Comparison of ENCODE assay signal across 9 mouse cellular contexts in the genomic region with DNA sequence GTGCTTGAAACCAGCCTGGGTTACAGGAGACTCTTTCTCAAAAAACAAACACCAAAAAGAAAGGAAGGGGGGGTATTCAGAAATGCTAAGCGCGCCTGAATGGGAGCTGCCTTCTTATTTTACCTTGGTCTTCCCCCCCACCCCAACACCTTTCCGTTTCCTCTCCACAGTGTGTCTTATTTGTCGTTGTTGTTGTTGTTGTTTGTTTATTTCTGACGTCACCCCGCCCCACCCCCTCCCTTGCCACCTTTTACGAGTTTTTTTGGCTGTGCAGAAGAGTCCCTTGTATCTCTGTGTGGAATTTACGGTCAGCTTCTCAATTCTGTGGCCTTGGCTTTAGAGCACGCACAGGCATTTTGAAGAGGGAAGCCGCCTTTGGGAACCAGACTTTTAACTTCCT. TPM values are rescaled to one million over a fixed set of nuclear protein-coding genes. Genes with fewer than 3 reads are reported as not detected.
DNase-seq lines count a peak whose midpoint lies in the region; ATAC-seq and TF ChIP-seq lines count a peak whose summit lies in the region.
"Had no signal": no experiment of that assay in that cellular context is flagged by ENCODE, and none has a peak within 500 bp of the region (broad histone marks: within the 10 kb centered on the region; RNA-seq: fewer than 3 reads in every experiment).

No protein-coding gene starts in this region.

- H3K4me2 ChIP-seq in limb, embryonic 14.5 days (replicated peaks; ENCODE audit: low read depth, low read length, severe bottlenecking): peak overlapping the region; percentile 93
- H3K4me2 ChIP-seq in stomach, embryonic 16.5 days (ENCODE audit: low read depth, low read length): peak overlapping the region; percentile 99

- DNase-seq in gastrocnemius, adult 2 months: no peak
- DNase-seq in gastrocnemius, postnatal 4 days (ENCODE audit: low spot score in 2 of 2): no peak
- no peak for DNase-seq in limb, embryonic 14.5 days (ENCODE audit: low spot score)
- DNase-seq in spleen, postnatal 4 days (ENCODE audit: low spot score in 2 of 2): no peak
- no peak for DNase-seq in layer of hippocampus, postnatal 14 days (ENCODE audit: low spot score in 2 of 2)

- peaks cover 73% of the 10 kb centered on the region for H3K4me1 ChIP-seq in megakaryocyte, embryonic 14.5 days
- H3K4me1 ChIP-seq in limb, embryonic 14.5 days (ENCODE audit: control insufficient read depth, insufficient read depth, low read length): peaks cover 14% of the 10 kb centered on the region
- H3K4me1 ChIP-seq in stomach, embryonic 16.5 days (ENCODE audit: control insufficient read depth, insufficient read depth, low read length): peaks cover 17% of the 10 kb centered on the region

- no peaks in the 10 kb centered on the region for H3K27me3 ChIP-seq in megakaryocyte, embryonic 14.5 days (replicated peaks)
- H3K27me3 ChIP-seq in limb, embryonic 14.5 days (ENCODE audit: control insufficient read depth, insufficient read depth, low read length): no peaks in the 10 kb centered on the region
- no peaks in the 10 kb centered on the region for H3K27me3 ChIP-seq in stomach, embryonic 16.5 days (ENCODE audit: control insufficient read depth, insufficient read depth, low read length)

- H3K27ac ChIP-seq in gastrocnemius, adult 2 months: peak overlapping the region; percentile 70
- H3K27ac ChIP-seq in limb, embryonic 14.5 days (replicated peaks; ENCODE audit: low read depth, low read length): no peak overlapping the region
- 0 out of 2 replicates have a peak overlapping the region, but pooled peaks have one; percentile 75 for H3K27ac ChIP-seq in stomach, embryonic 16.5 days (ENCODE audit: low read length)

- no peaks in the 10 kb centered on the region for H3K9me3 ChIP-seq in megakaryocyte, embryonic 14.5 days
- H3K9me3 ChIP-seq in limb, embryonic 14.5 days (ENCODE audit: control insufficient read depth, low read length): no peaks in the 10 kb centered on the region
- H3K9me3 ChIP-seq in stomach, embryonic 16.5 days (replicated peaks; ENCODE audit: control insufficient read depth, low read length): no peaks in the 10 kb centered on the region

- peak overlapping the region; percentile 75 for H3K4me3 ChIP-seq in gastrocnemius, adult 2 months
- peak overlapping the region; percentile 99 for H3K4me3 ChIP-seq in megakaryocyte, embryonic 14.5 days (replicated peaks)
- no peak overlapping the region for H3K4me3 ChIP-seq in limb, embryonic 14.5 days (replicated peaks; ENCODE audit: low read length)
- peak overlapping the region; percentile 61 for H3K4me3 ChIP-seq in stomach, embryonic 16.5 days (replicated peaks; ENCODE audit: low read length)

- no peak for ATAC-seq in megakaryocyte, adult 5-6 weeks (ENCODE audit: poor library complexity, severe bottlenecking)
- no peak for ATAC-seq in limb, embryonic 14.5 days (ENCODE audit: low FRiP score, low read depth)
- ATAC-seq in stomach, embryonic 16.5 days (ENCODE audit: insufficient read depth, low FRiP score): no peak

- peaks cover 33% of the 10 kb centered on the region for H3K36me3 ChIP-seq in megakaryocyte, embryonic 14.5 days (replicated peaks; ENCODE audit: low read length)
- H3K36me3 ChIP-seq in limb, embryonic 14.5 days (ENCODE audit: control insufficient read depth, insufficient read depth, low read length): no peaks in the 10 kb centered on the region
- no peaks in the 10 kb centered on the region for H3K36me3 ChIP-seq in stomach, embryonic 16.5 days (ENCODE audit: control insufficient read depth, insufficient read depth, low read length)

- H3K9ac ChIP-seq in limb, embryonic 14.5 days (ENCODE audit: low read depth, low read length, severe bottlenecking): peak overlapping the region; percentile 70; the same call in 1 of the 2 replicates
- H3K9ac ChIP-seq in stomach, embryonic 16.5 days (ENCODE audit: low read length): peak overlapping the region; percentile 82

- intact Hi-C loops in gastrocnemius, adult 2 months (cut with DNase I): no loop called here

- no peak for TF ChIP-seq CTCF in gastrocnemius, adult 2 months (IDR thresholded peaks at IDR 0.05)

- 65% methylated on average over 10 of the region's 10 CpGs for WGBS in limb, embryonic 14.5 days
- 66% methylated on average over 10 of the region's 10 CpGs for WGBS in stomach, embryonic 16.5 days

- TF ChIP-seq POLR2A in limb, embryonic 14.5 days (IDR thresholded peaks at IDR 0.05; ENCODE audit: borderline replicate concordance, extremely low read depth, insufficient read depth, insufficient read length): no peak

RNA-seq across cellular contexts. Expression of gene Rab27a, which starts 1.1 kb away (rescaled TPM):
- total RNA-seq in gastrocnemius, adult 2 months (2021): 1 to 10 TPM; 2.1 TPM
- 1 to 10 TPM; 2.5 to 3.1 TPM for total RNA-seq in gastrocnemius, postnatal 4 days (2021)
- 2.8 and 34.3 TPM in 2 replicates for polyA plus RNA-seq in megakaryocyte, embryonic 14.5 days (2012; ENCODE audit: insufficient read depth, low replicate concordance)
- 55.5 and 58.9 TPM in 2 replicates for total RNA-seq in megakaryocyte, adult 5-6 weeks (2015)
- total RNA-seq in megakaryocyte, adult 5-6 weeks (2017): 154 and 155 TPM in 2 replicates
- polyA plus RNA-seq in limb, embryonic 14.5 days (2012; rRNA removed): 4.5 and 5.7 TPM in 2 replicates
- polyA plus RNA-seq in limb, embryonic 14.5 days (2014; fragmentation: Nextera tagmentation; extraction: Ambion mirVana): 2.8 and 3.3 TPM in 2 replicates
- 23.3 and 27.7 TPM in 2 replicates for polyA plus RNA-seq in stomach, embryonic 16.5 days (2015; fragmentation: Nextera tagmentation; extraction: Ambion mirVana)
- 1 to 10 TPM; 8.3 to 9.1 TPM for total RNA-seq in layer of hippocampus, postnatal 14 days (2021)

RNA-seq across cellular contexts. Expression of gene Pigb, which starts 5.5 kb away (rescaled TPM):
- 1 to 10 TPM; 3.4 to 4.1 TPM for total RNA-seq in gastrocnemius, adult 2 months (2021)
- 1 to 10 TPM; 6.7 to 7.0 TPM for total RNA-seq in gastrocnemius, postnatal 4 days (2021)
- polyA plus RNA-seq in megakaryocyte, embryonic 14.5 days (2012; ENCODE audit: insufficient read depth, low replicate concordance): 0.79 and 1.1 TPM in 2 replicates
- total RNA-seq in megakaryocyte, adult 5-6 weeks (2015): 24.1 and 25.4 TPM in 2 replicates
- total RNA-seq in megakaryocyte, adult 5-6 weeks (2017): 5.1 TPM in 2 replicates
- 20.8 and 23.1 TPM in 2 replicates for polyA plus RNA-seq in limb, embryonic 14.5 days (2012; rRNA removed)
- polyA plus RNA-seq in limb, embryonic 14.5 days (2014; fragmentation: Nextera tagmentation; extraction: Ambion mirVana): 15.2 and 17.2 TPM in 2 replicates
- 15.6 and 18.7 TPM in 2 replicates for polyA plus RNA-seq in stomach, embryonic 16.5 days (2015; fragmentation: Nextera tagmentation; extraction: Ambion mirVana)
- 10 to 100 TPM; 15.3 to 16.4 TPM for total RNA-seq in layer of hippocampus, postnatal 14 days (2021)

RNA-seq across cellular contexts. Expression of gene Khdc3, which starts 55.9 kb away (rescaled TPM):
- not detected for total RNA-seq in gastrocnemius, adult 2 months (2021)
- total RNA-seq in gastrocnemius, postnatal 4 days (2021): not detected
- polyA plus RNA-seq in megakaryocyte, embryonic 14.5 days (2012; ENCODE audit: insufficient read depth, low replicate concordance): 0.10 TPM in 1 of 2 replicates, not detected in the other
- 0.45 and 1.1 TPM in 2 replicates for total RNA-seq in megakaryocyte, adult 5-6 weeks (2015)
- total RNA-seq in megakaryocyte, adult 5-6 weeks (2017): 2.4 TPM in 1 of 2 replicates, not detected in the other
- 0.04 and 0.06 TPM in 2 replicates for polyA plus RNA-seq in limb, embryonic 14.5 days (2012; rRNA removed)
- polyA plus RNA-seq in limb, embryonic 14.5 days (2014; fragmentation: Nextera tagmentation; extraction: Ambion mirVana): 0.15 and 0.21 TPM in 2 replicates
- 0.10 and 0.40 TPM in 2 replicates for polyA plus RNA-seq in stomach, embryonic 16.5 days (2015; fragmentation: Nextera tagmentation; extraction: Ambion mirVana)
- 1 to 10 TPM; 3.0 to 3.9 TPM for total RNA-seq in layer of hippocampus, postnatal 14 days (2021)

RNA-seq across cellular contexts. Expression of gene Gm20509, which starts 56.6 kb away (rescaled TPM):
- not detected for total RNA-seq in gastrocnemius, adult 2 months (2021)
- total RNA-seq in gastrocnemius, postnatal 4 days (2021): not detected
- polyA plus RNA-seq in megakaryocyte, embryonic 14.5 days (2012; ENCODE audit: insufficient read depth, low replicate concordance): 1.8 TPM in 1 of 2 replicates, not detected in the other
- total RNA-seq in megakaryocyte, adult 5-6 weeks (2015): not detected in 2 replicates
- not detected in 2 replicates for total RNA-seq in megakaryocyte, adult 5-6 weeks (2017)
- polyA plus RNA-seq in limb, embryonic 14.5 days (2012; rRNA removed): not detected in 2 replicates
- not detected in 2 replicates for polyA plus RNA-seq in limb, embryonic 14.5 days (2014; fragmentation: Nextera tagmentation; extraction: Ambion mirVana)
- not detected in 2 replicates for polyA plus RNA-seq in stomach, embryonic 16.5 days (2015; fragmentation: Nextera tagmentation; extraction: Ambion mirVana)
- under 1 TPM; 0.79 to 0.90 TPM for total RNA-seq in layer of hippocampus, postnatal 14 days (2021)
- total RNA-seq: layer of hippocampus, postnatal 10 days had no signal

Comparison
In these comparisons a context has a peak if more than half of its experiments do, and no peak if none do; other contexts are left out.
1. RNA of gene Rab27a, which starts 1.1 kb away (total RNA-seq): 55.5 to 155 TPM in megakaryocyte, adult 5-6 weeks; 8.3 to 9.1 TPM in layer of hippocampus, postnatal 14 days, 2.5 to 3.1 TPM in gastrocnemius, postnatal 4 days and 2.1 TPM in gastrocnemius, adult 2 months; every median in the first group is over 4 times any median in the second.